Mouse (Mus musculus) lung, adult 18-20 months (tissue): ENCODE measurements around the gene Olfr681.
"Not testable (repeated sequence)": the region's sequence is repeated elsewhere in the genome, so short reads cannot be mapped to it uniquely, and the experiment has no call there.

Experiments
- DNase-seq, 2 experiments: peaks; one replicate each; pipeline ENCODE4 v3.0.0; 2022; ENCODE audit warnings: mixed read lengths in 2 of 2

The Olfr681 gene

GRCm38 (mm10) chr7:105116536-105116935 is at the start of gene Olfr681:
Gene Olfr681, plus strand, starts transcription at chr7:105116836.
- no peak for DNase-seq

- no peak for DNase-seq
These were observed 35.7 kb upstream of the Olfr681 start, which contains the start of gene Olfr679 for GRCm38 (mm10) chr7:105080905-105081304. Gene Olfr679, plus strand, starts transcription at chr7:105081205.

- DNase-seq = not testable (repeated sequence)
These were observed 23.9 kb upstream of the Olfr681 start, which contains the start of gene Olfr680-ps1 for GRCm38 (mm10) chr7:105092717-105093116. Gene Olfr680-ps1, minus strand, starts transcription at chr7:105092817.

GRCm38 (mm10) chr7:105141275-105141674 is 24.6 kb downstream of the Olfr681 start:
- DNase-seq = no peak

GRCm38 (mm10) chr7:105146912-105147311 is 30.3 kb downstream of the Olfr681 start, which contains the start of gene Olfr683:
Gene Olfr683, minus strand, starts transcription at chr7:105147012.
- no peak for DNase-seq

- no peak for DNase-seq
These were observed 46.9 kb downstream of the Olfr681 start, which contains the start of gene Olfr684 for GRCm38 (mm10) chr7:105163553-105163952. Gene Olfr684, minus strand, starts transcription at chr7:105163653.

GRCm38 (mm10) chr7:105170773-105171172 is 54.1 kb downstream of the Olfr681 start:
- no peak for DNase-seq
